In the genomic region with DNA sequence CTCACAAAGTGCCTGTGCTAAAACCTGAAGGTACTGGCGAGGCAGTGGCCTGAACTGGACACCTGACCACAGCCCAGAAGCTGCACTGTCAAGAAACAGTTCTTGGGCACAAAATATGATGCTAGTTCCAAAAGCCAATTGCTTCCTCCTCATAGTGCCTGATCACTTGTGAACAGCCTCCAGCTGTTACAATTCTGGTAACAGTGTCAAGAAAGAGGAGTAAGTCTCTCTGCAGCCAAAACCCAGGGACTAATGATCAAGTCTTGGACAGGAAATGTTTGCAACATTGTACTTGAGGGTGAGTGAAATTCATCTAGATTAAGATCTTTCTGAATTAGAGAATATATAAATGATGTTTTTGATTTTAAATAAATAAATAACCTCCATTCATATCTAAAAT, we compare ENCODE assay signal across 25 mouse cellular contexts.
"Had no signal": no experiment of that assay in that cellular context is flagged by ENCODE, and none has a peak within 500 bp of the region (broad histone marks: within the 10 kb centered on the region; RNA-seq: fewer than 3 reads in every experiment).

No protein-coding gene starts in this region.

- H3K4me3 ChIP-seq: heart, adult 2 months; heart, embryonic 13.5 days; heart, embryonic 15.5 days; hindbrain, embryonic 13.5 days; hindbrain, embryonic 15.5 days; kidney, embryonic 15.5 days; limb, embryonic 13.5 days had no signal

- H3K9me3 ChIP-seq: heart, embryonic 13.5 days; heart, embryonic 15.5 days; hindbrain, embryonic 13.5 days; hindbrain, embryonic 15.5 days; kidney, embryonic 15.5 days; limb, embryonic 13.5 days had no signal

- H3K4me2 ChIP-seq: heart, embryonic 11.5 days; heart, embryonic 13.5 days; heart, embryonic 15.5 days; hindbrain, embryonic 13.5 days; hindbrain, embryonic 15.5 days; kidney, embryonic 15.5 days; limb, embryonic 13.5 days had no signal

- H3K27ac ChIP-seq: heart, adult 2 months; heart, embryonic 13.5 days; heart, embryonic 15.5 days; hindbrain, embryonic 13.5 days; hindbrain, embryonic 15.5 days; hindbrain, postnatal 0 days; kidney, embryonic 15.5 days; kidney, postnatal 0 days; limb, embryonic 13.5 days had no signal

- H3K36me3 ChIP-seq: heart, embryonic 13.5 days; heart, embryonic 15.5 days; hindbrain, embryonic 13.5 days; hindbrain, embryonic 15.5 days; kidney, embryonic 15.5 days; limb, embryonic 13.5 days had no signal

- DNase-seq: forebrain, postnatal 0 days; gastrocnemius, postnatal 14 days; gastrocnemius, postnatal 36 days; heart, adult 11 months; heart, adult 2 months; heart, postnatal 14 days; heart, postnatal 36 days; kidney, adult 11 months; kidney, adult 2 months; kidney, adult 9 months; kidney, postnatal 14 days; kidney, postnatal 36 days; layer of hippocampus, adult 9-11 months; layer of hippocampus, postnatal 36 days; left cerebral cortex, postnatal 4 days had no signal

- H3K9ac ChIP-seq: forebrain, postnatal 0 days; heart, embryonic 13.5 days; heart, embryonic 15.5 days; hindbrain, embryonic 13.5 days; hindbrain, embryonic 15.5 days; kidney, embryonic 15.5 days; limb, embryonic 13.5 days had no signal

- H3K4me1 ChIP-seq: heart, embryonic 13.5 days; heart, embryonic 15.5 days; hindbrain, embryonic 13.5 days; limb, embryonic 13.5 days had no signal

- ATAC-seq: forebrain, postnatal 0 days; hindbrain, postnatal 0 days; intestine, embryonic 16.5 days had no signal

- H3K27me3 ChIP-seq: heart, embryonic 13.5 days; heart, embryonic 15.5 days; hindbrain, embryonic 13.5 days; hindbrain, embryonic 15.5 days; kidney, embryonic 15.5 days; limb, embryonic 13.5 days had no signal
